In the genomic region with DNA sequence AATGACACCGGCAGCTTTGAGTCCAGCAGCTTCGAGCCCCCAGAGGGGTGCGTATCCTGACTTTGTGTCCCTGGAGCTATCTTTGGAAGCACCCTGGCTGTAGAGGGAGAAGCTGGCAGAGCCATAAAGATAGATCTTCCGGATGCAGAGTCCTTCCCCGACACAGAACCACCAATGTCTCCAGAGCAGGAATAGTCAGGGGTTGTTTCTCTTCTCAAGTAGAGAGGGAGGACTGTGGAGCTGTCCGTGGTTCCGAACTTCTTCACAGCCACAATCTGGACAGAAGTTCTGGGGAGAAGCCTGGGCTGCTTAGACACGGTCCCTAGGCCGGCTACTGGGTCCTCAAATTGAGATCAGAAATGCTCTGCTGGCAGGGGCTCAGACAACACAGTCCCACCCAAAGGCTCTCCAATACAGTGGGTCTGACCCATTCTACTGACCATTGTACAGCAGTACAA, we compare ENCODE assay signal across 9 mouse cellular contexts. TPM values are rescaled to one million over a fixed set of nuclear protein-coding genes. Genes with fewer than 3 reads are reported as not detected.
DNase-seq lines count a peak whose midpoint lies in the region; ATAC-seq and TF ChIP-seq lines count a peak whose summit lies in the region.
"Had no signal": no experiment of that assay in that cellular context is flagged by ENCODE, and none has a peak within 500 bp of the region (broad histone marks: within the 10 kb centered on the region; RNA-seq: fewer than 3 reads in every experiment).

No protein-coding gene starts in this region.

- peak; percentile 88 for DNase-seq in heart, adult 11 months
- no peak for DNase-seq in heart, adult 9 months (ENCODE audit: low spot score in 2 of 2)
- peak; percentile 48 for DNase-seq in MEL (ENCODE audit: low read depth, low spot score)
- peak; percentile 45 for DNase-seq in lung, postnatal 10 days
- DNase-seq in MN1 (ENCODE audit: low spot score) = no peak
- no peak for DNase-seq in frontal cortex, postnatal 25 days (ENCODE audit: low spot score in 2 of 2)
- DNase-seq in cerebellum, adult 2 months = no peak

- no peak for TF ChIP-seq POLR2A in MEL (IDR thresholded peaks at IDR 0.05; ENCODE audit: control insufficient read depth in 1 of 2, insufficient read depth in 1 of 2, low read depth in 1 of 2, low read length in 2 of 2, poor library complexity in 1 of 2)
- no peak for TF ChIP-seq POLR2A in cerebellum, adult 2 months (IDR thresholded peaks at IDR 0.05; ENCODE audit: borderline replicate concordance, insufficient read depth, low read length)

- H3K36me3 ChIP-seq in MEL (ENCODE audit: control insufficient read depth in 1 of 2, insufficient read depth in 2 of 2, low read length in 2 of 2) = no peaks in the 10 kb centered on the region

- H3K9me3 ChIP-seq in MEL (replicated peaks; ENCODE audit: insufficient read depth, low read length) = no peaks in the 10 kb centered on the region

- H3K79me2 ChIP-seq in MEL (ENCODE audit: control insufficient read depth, insufficient read depth, low read length, poor library complexity) = no peaks in the 10 kb centered on the region

- no peak for TF ChIP-seq CTCF in MEL (IDR thresholded peaks at IDR 0.05 in 2 of 3, conservative IDR thresholded peaks at IDR 0.05 in 1 of 3; ENCODE audit: control insufficient read depth in 1 of 3, insufficient read depth in 1 of 3, low read depth in 2 of 3, low read length in 3 of 3, poor library complexity in 1 of 3, severe bottlenecking in 1 of 3)
- no peak for TF ChIP-seq CTCF in cerebellum, adult 2 months (IDR thresholded peaks at IDR 0.05; ENCODE audit: borderline replicate concordance, insufficient read depth, low read depth, low read length)

- H3K4me1 ChIP-seq in MEL (ENCODE audit: control insufficient read depth in 1 of 2, insufficient read depth in 2 of 2, low read length in 2 of 2) = no peaks in the 10 kb centered on the region
- no peaks in the 10 kb centered on the region for H3K4me1 ChIP-seq in cerebellum, adult 2 months (ENCODE audit: control insufficient read depth, insufficient read depth, low read length)

- TF ChIP-seq EP300 in MEL (IDR thresholded peaks at IDR 0.05; ENCODE audit: low read depth in 1 of 2, low read length in 2 of 2) = no peak

- 0 out of 2 replicates have a peak, but pooled peaks have one; percentile 20 for ATAC-seq in granulocyte monocyte progenitor cell, adult 5-6 weeks (replicated peaks; ENCODE audit: poor library complexity, severe bottlenecking)

- no peak overlapping the region for H3K27ac ChIP-seq in MEL (ENCODE audit: control insufficient read depth, low read depth, low read length)
- H3K27ac ChIP-seq in cerebellum, adult 2 months (ENCODE audit: insufficient read depth, low read length) = no peak overlapping the region
- H3K27ac ChIP-seq: macrophage had no signal

- H3K27me3 ChIP-seq in MEL (ENCODE audit: control insufficient read depth in 1 of 2, insufficient read depth in 2 of 2, low read length in 2 of 2) = 0 out of 4 replicates have a peak, but pooled peaks cover 0 to 2% of the 10 kb centered on the region in 2 experiments
- peaks cover 7% of the 10 kb centered on the region; the same call in 1 of the 2 replicates for H3K27me3 ChIP-seq in cerebellum, adult 2 months (ENCODE audit: control insufficient read depth, insufficient read depth, low read length)

- WGBS in cerebellum, adult 2 months = 16% methylated on average over 9 of the region's 9 CpGs

- H3K4me3 ChIP-seq in MEL (ENCODE audit: control insufficient read depth in 1 of 2, insufficient read depth in 1 of 2, low read depth in 2 of 2, low read length in 2 of 2) = no peak overlapping the region
- no peak overlapping the region for H3K4me3 ChIP-seq in cerebellum, adult 2 months (replicated peaks; ENCODE audit: insufficient read depth, low read depth, low read length)

- H3K9ac ChIP-seq in MEL (ENCODE audit: control insufficient read depth, low read depth, low read length, poor library complexity, severe bottlenecking) = no peak overlapping the region

- TF ChIP-seq RAD21 in MEL (IDR thresholded peaks at IDR 0.05; ENCODE audit: low read depth, low read length) = no peak

TF ChIP-seq in MEL, 35 proteins besides CTCF, POLR2A, EP300 and RAD21:
- TF ChIP-seq SMC3 (IDR thresholded peaks at IDR 0.05; ENCODE audit: low read depth, low read length) (no peak), MYB (IDR thresholded peaks at IDR 0.05; ENCODE audit: low read depth, low read length) (no peak), MAX (IDR thresholded peaks at IDR 0.05; ENCODE audit: low read length) (no peak), UBTF (IDR thresholded peaks at IDR 0.05; ENCODE audit: borderline replicate concordance, insufficient read depth, low read depth, low read length) (no peak), KAT2A (conservative IDR thresholded peaks at IDR 0.05; ENCODE audit: low read depth, low read length) (no peak), E2F4 (IDR thresholded peaks at IDR 0.05; ENCODE audit: borderline replicate concordance, low read depth, low read length) (no peak), ETS1 (IDR thresholded peaks at IDR 0.05; ENCODE audit: low read depth, low read length) (no peak)

RNA-seq across cellular contexts. Expression of gene Ucn, which starts 0.4 kb away (rescaled TPM):
- not detected in 2 replicates for total RNA-seq in MEL (2012; rRNA removed)
- polyA plus RNA-seq in MEL (2012; ENCODE audit: insufficient read depth in 1 of 2, insufficient read length in 2 of 2, low read depth in 1 of 2, low replicate concordance in 2 of 2, missing spikeins in 1 of 2) = not detected
- total RNA-seq in granulocyte monocyte progenitor cell, adult 5-6 weeks (2014; fragmentation: Nextera tagmentation) = not detected in 2 replicates
- not detected in 2 replicates for total RNA-seq in granulocyte monocyte progenitor cell, adult 5-6 weeks (2017)
- 1.2 TPM in 1 of 2 replicates, not detected in the other for polyA plus RNA-seq in cerebellum, adult 2 months (2012; rRNA removed)
- polyA plus RNA-seq: macrophage had no signal

RNA-seq across cellular contexts. Expression of gene Mpv17, which starts 15.1 kb away (rescaled TPM):
- total RNA-seq in MEL (2012; rRNA removed) = 25.4 and 25.8 TPM in 2 replicates
- 10 to 100 TPM in 1 of 2 experiments, not detected in 1; 49.9 TPM for polyA plus RNA-seq in MEL (2012; ENCODE audit: insufficient read depth in 1 of 2, insufficient read length in 2 of 2, low read depth in 1 of 2, low replicate concordance in 2 of 2, missing spikeins in 1 of 2)
- 19.6 and 42.3 TPM in 2 replicates for total RNA-seq in granulocyte monocyte progenitor cell, adult 5-6 weeks (2014; fragmentation: Nextera tagmentation)
- 20.9 and 32.9 TPM in 2 replicates for total RNA-seq in granulocyte monocyte progenitor cell, adult 5-6 weeks (2017)
- polyA plus RNA-seq in cerebellum, adult 2 months (2012; rRNA removed) = 91.1 and 91.7 TPM in 2 replicates

RNA-seq across cellular contexts. Expression of gene Trim54, which starts 22.5 kb away (rescaled TPM):
- not detected in 2 replicates for total RNA-seq in MEL (2012; rRNA removed)
- polyA plus RNA-seq in MEL (2012; ENCODE audit: insufficient read depth in 1 of 2, insufficient read length in 2 of 2, low read depth in 1 of 2, low replicate concordance in 2 of 2, missing spikeins in 1 of 2) = not detected
- not detected in 2 replicates for total RNA-seq in granulocyte monocyte progenitor cell, adult 5-6 weeks (2014; fragmentation: Nextera tagmentation)
- not detected in 2 replicates for total RNA-seq in granulocyte monocyte progenitor cell, adult 5-6 weeks (2017)
- not detected in 2 replicates for polyA plus RNA-seq in cerebellum, adult 2 months (2012; rRNA removed)
- polyA plus RNA-seq: macrophage had no signal

RNA-seq across cellular contexts. Expression of gene Slc30a3, which starts 31.0 kb away (rescaled TPM):
- not detected in 2 replicates for total RNA-seq in MEL (2012; rRNA removed)
- polyA plus RNA-seq in MEL (2012; ENCODE audit: insufficient read depth in 1 of 2, insufficient read length in 2 of 2, low read depth in 1 of 2, low replicate concordance in 2 of 2, missing spikeins in 1 of 2) = not detected
- not detected in 2 replicates for total RNA-seq in granulocyte monocyte progenitor cell, adult 5-6 weeks (2014; fragmentation: Nextera tagmentation)
- not detected in 2 replicates for total RNA-seq in granulocyte monocyte progenitor cell, adult 5-6 weeks (2017)
- 19.7 and 23.5 TPM in 2 replicates for polyA plus RNA-seq in cerebellum, adult 2 months (2012; rRNA removed)
- polyA plus RNA-seq: macrophage had no signal

RNA-seq across cellular contexts. Expression of gene Dnajc5g, which starts 32.9 kb away (rescaled TPM):
- not detected in 2 replicates for total RNA-seq in MEL (2012; rRNA removed)
- polyA plus RNA-seq in MEL (2012; ENCODE audit: insufficient read depth in 1 of 2, insufficient read length in 2 of 2, low read depth in 1 of 2, low replicate concordance in 2 of 2, missing spikeins in 1 of 2) = not detected
- total RNA-seq in granulocyte monocyte progenitor cell, adult 5-6 weeks (2014; fragmentation: Nextera tagmentation) = not detected in 2 replicates
- total RNA-seq in granulocyte monocyte progenitor cell, adult 5-6 weeks (2017) = not detected in 2 replicates
- polyA plus RNA-seq in cerebellum, adult 2 months (2012; rRNA removed) = not detected in 2 replicates
- polyA plus RNA-seq: macrophage had no signal

Comparison
In these comparisons a context has a peak if more than half of its experiments do, and no peak if none do; other contexts are left out.
1. DNase-seq: peak in heart, adult 11 months (single experiment), MEL (single experiment) and lung, postnatal 10 days (single experiment); none in heart, adult 9 months (0 of 2), MN1 (single experiment), frontal cortex, postnatal 25 days (0 of 2) and cerebellum, adult 2 months (0 of 2).